Mouse (Mus musculus) v-Abl transformed pro-B cells (cell line): ENCODE results near the gene Zbtb1.

Experiments
- in situ Hi-C, 2 experiments: fragments of 400-800 bp; cut with MboI; formaldehyde crosslinking; loops; one replicate each; pipeline ENCODE4 v1.15.1; 2025; ENCODE audit not compliant: unreplicated experiment in 2 of 2

Zbtb1 gene

DNA sequence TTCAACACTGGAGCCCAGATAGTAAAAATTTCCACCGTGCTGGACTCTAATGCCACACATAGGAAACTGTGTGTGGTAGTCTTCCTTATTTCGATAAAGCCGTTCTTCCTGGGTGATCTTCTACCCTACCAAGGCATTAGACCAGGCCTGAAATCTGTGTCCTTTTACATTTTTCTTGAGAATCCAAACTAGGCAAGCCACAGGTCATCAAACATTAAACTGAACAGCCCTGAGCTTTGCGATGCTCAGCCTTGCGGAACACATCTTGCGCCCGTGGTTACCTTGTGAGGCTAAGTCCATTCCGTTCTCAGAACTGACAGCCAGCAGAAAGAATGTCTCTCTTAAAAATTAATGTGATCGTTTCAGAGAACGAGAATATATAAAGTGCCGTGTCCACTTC is 76.1 kb downstream of the Zbtb1 start:
- in situ Hi-C loops, result no loop called here
